Mouse (Mus musculus) skeletal muscle tissue, postnatal 0 days (tissue): ENCODE data around the gene Gm28363. TPM values are rescaled to one million over a fixed set of nuclear protein-coding genes. Genes with fewer than 3 reads are reported as not detected.

Experiments used
- polyA plus RNA-seq: library from polyadenylated mRNA; unstranded; fragments of >200 nt; fragmentation: Nextera tagmentation; extraction: Ambion mirVana; gene quantifications from 2 replicates; pipeline ENCODE4 v1.2.1, GENCODE M21; 2015

Gm28363 gene
- not detected in 2 replicates for polyA plus RNA-seq

GRCm38 (mm10) chr1:117696831-117697230 lies at the start of gene Gm28363:
Gene Gm28363 (plus strand): TSS chr1:117697131.

Other genes with a start within 250 kb of the Gm28363 start
- not detected in 2 replicates for gene B020011L13Rik, start 84.0 kb downstream of the Gm28363 start, polyA plus RNA-seq
- not detected in 2 replicates for gene Gm28360, start 132.9 kb downstream of the Gm28363 start, polyA plus RNA-seq
- not detected in 2 replicates for gene Gm28168, start 230.9 kb downstream of the Gm28363 start, polyA plus RNA-seq